Mouse (Mus musculus): ENCODE measurements around the gene Ly6g5b.

GRCm38 (mm10) chr17:35164218-35164567 is 49.0 kb upstream of the Ly6g5b start:
- peak; percentile 6; the same call in 1 of the 2 replicates for TF ChIP-seq POLR2A (IDR thresholded peaks at IDR 0.05; ENCODE audit: control insufficient read depth, low read depth, low read length)
- no peak for TF ChIP-seq CTCF (IDR thresholded peaks at IDR 0.05; ENCODE audit: control insufficient read depth, insufficient read depth, insufficient replicate concordance, low read depth, low read length)
